Mouse (Mus musculus): ENCODE data around the gene Gm28827.
"Not testable (repeated sequence)": the region's sequence is repeated elsewhere in the genome, so short reads cannot be mapped to it uniquely, and the experiment has no call there.

Gm28827 gene

GRCm38 (mm10) chrY:83030647-83031046 lies at the start of gene Gm28827:
Gene Gm28827, plus strand, starts transcription at chrY:83030947.
- not testable (repeated sequence) for DNase-seq (ENCODE audit: low spot score in 2 of 2)

Data from frontal cortex, postnatal 25 days (tissue).